Mouse (Mus musculus) liver, postnatal 0 days (tissue): ENCODE measurements at regions not wholly inside any gene's neighbourhood (a gene's known extent, or its start where the extent isn't known, plus 50 kb on each side); places are given as distances from the start of the nearest gene placed in this dataset.

Experiments
- ATAC-seq: fragments of 200-750 bp; cut with Nextera tagmentation; 2 replicates; pipeline ENCODE4 v1.8.0; 2017; ENCODE audit warnings: mild to moderate bottlenecking, moderate library complexity
- DNase-seq: peaks from one replicate; pipeline ENCODE4 v3.0.0-alpha.2; 2016
- H3K27ac ChIP-seq: fragments of 300-500 bp; sonication (generic); 2 replicates; pipeline ENCODE4 v1.5.1; 2014; ENCODE audit warnings: antibody characterized with exemption, moderate library complexity, mild to moderate bottlenecking, low read depth
- H3K27me3 ChIP-seq: fragments of 300-500 bp; sonication (generic); 2 replicates; pipeline ENCODE4 v1.6.1; 2014; ENCODE audit warnings: low read length, control low read depth, mixed read lengths; ENCODE audit not compliant: insufficient read depth
- H3K36me3 ChIP-seq: fragments of 300-500 bp; sonication (generic); replicated peaks from 2 replicates; pipeline ENCODE4 v1.6.1; 2014; ENCODE audit warnings: mild to moderate bottlenecking, control low read depth, low read length, moderate library complexity, mixed read lengths; ENCODE audit not compliant: insufficient read depth
- H3K4me1 ChIP-seq: fragments of 300-500 bp; sonication (generic); 2 replicates; pipeline ENCODE4 v1.6.1; 2014; ENCODE audit warnings: antibody characterized with exemption, mild to moderate bottlenecking, control low read depth; ENCODE audit not compliant: insufficient read depth
- H3K4me2 ChIP-seq: fragments of 300-500 bp; sonication (generic); 2 replicates; pipeline ENCODE4 v1.6.1; 2014; ENCODE audit warnings: low read depth, mild to moderate bottlenecking, low read length, moderate library complexity, mixed read lengths
- H3K4me3 ChIP-seq: fragments of 300-500 bp; sonication (generic); 2 replicates; pipeline ENCODE4 v1.5.1; 2014; ENCODE audit warnings: low read depth, low read length
- H3K9ac ChIP-seq: fragments of 300-500 bp; sonication (generic); replicated peaks from 2 replicates; pipeline ENCODE4 v1.6.1; 2014; ENCODE audit warnings: mild to moderate bottlenecking, moderate library complexity
- H3K9me3 ChIP-seq: fragments of 300-500 bp; sonication (generic); 2 replicates; pipeline ENCODE4 v1.6.1; 2016; ENCODE audit warnings: mild to moderate bottlenecking, control low read depth, low read length, mixed read lengths
- CTCF ChIP-seq: sonication (generic); IDR thresholded peaks from 2 replicates; pipeline ENCODE4 v1.5.1; 2016; ENCODE audit warnings: antibody characterized with exemption, low read depth
- EP300 ChIP-seq: IDR thresholded peaks from 2 replicates; pipeline ENCODE4 v1.6.1; 2016; ENCODE audit warnings: antibody characterized with exemption, low read depth, mild to moderate bottlenecking
- WGBS: fragments of 180-500 bp; shearing (Covaris S2); extraction: QIAGEN DNeasy Blood & Tissue Kit; methylation state at CpG from one replicate; pipeline ENCODE4 v1.1.7; 2014; ENCODE audit not compliant: insufficient replicate concordance; 5-methylcytosine and 5-hydroxymethylcytosine counted together

GRCm38 (mm10) chr13:79057424-79057823 lies 857.9 kb upstream of the Nr2f1 start:
- no peak overlapping the region for H3K4me2 ChIP-seq
- H3K4me1 ChIP-seq: no peaks in the 10 kb centered on the region
- H3K4me3 ChIP-seq: no peak overlapping the region
- H3K36me3 ChIP-seq: no peaks in the 10 kb centered on the region
- H3K9me3 ChIP-seq: no peaks in the 10 kb centered on the region
- DNase-seq (no peak), ATAC-seq (no peak)
- no peak overlapping the region for H3K27ac ChIP-seq
- TF ChIP-seq EP300: no peak
- no peak for TF ChIP-seq CTCF
- WGBS: 75% methylated on average over 1 of the region's 1 CpGs
- H3K27me3 ChIP-seq: no peaks in the 10 kb centered on the region
- no peak overlapping the region for H3K9ac ChIP-seq

DNA sequence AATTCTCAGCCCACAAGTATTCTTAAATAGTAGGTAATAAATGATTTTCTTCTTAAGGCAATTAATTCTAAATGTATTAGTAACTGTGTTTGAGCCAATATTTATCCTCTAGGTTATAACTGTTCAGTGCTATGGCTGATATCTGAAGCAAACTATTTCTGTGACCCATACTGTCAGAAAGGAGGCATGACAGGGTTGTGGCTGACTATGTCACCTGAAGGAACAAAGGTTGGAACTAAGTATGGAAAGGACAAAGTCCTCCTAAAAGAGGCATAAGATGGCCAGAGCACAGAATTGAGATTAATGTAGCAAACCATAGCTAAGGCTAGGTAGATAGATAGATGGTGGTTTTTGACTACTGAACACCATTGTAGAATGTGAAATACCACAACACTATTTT lies 854.9 kb upstream of the Nr2f1 start:
- Histone ChIP-seq H3K9ac (no peak overlapping the region), H3K36me3 (no peaks in the 10 kb centered on the region), H3K27me3 (no peaks in the 10 kb centered on the region), H3K27ac (no peak overlapping the region), H3K4me1 (no peaks in the 10 kb centered on the region), H3K9me3 (no peaks in the 10 kb centered on the region), H3K4me2 (no peak overlapping the region), H3K4me3 (no peak overlapping the region)
- DNase-seq (no peak), ATAC-seq (no peak)
- TF ChIP-seq CTCF: no peak

DNA sequence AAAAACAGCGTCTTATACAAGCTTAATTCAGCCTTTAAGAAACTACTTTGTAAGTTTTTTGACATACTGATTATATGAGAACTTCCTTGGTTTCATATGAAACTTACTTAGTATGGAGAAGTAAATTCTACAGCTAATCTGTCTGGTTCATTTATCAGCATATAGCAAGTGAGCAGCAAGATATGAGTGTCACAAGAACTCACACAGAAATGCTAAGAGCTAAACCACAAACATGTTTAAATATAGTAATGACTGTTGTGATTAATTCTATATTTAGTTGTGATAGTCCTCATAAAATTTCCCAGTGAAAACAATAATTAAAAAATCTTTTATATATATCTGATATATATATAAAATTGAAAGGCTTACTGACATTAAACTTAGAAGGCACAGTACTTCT lies 853.9 kb upstream of the Nr2f1 start:
- Histone ChIP-seq H3K36me3 (no peaks in the 10 kb centered on the region), H3K4me3 (no peak overlapping the region), H3K4me1 (no peaks in the 10 kb centered on the region), H3K27me3 (no peaks in the 10 kb centered on the region), H3K27ac (no peak overlapping the region), H3K4me2 (no peak overlapping the region), H3K9ac (no peak overlapping the region), H3K9me3 (no peaks in the 10 kb centered on the region)
- TF ChIP-seq CTCF (no peak), EP300 (no peak)
- 81% methylated on average over 1 of the region's 1 CpGs for WGBS
- DNase-seq (no peak), ATAC-seq (no peak)

GRCm38 (mm10) chr13:79047240-79047639 lies 847.7 kb upstream of the Nr2f1 start:
- ATAC-seq: no peak
- no peak for DNase-seq
- Histone ChIP-seq H3K27ac (no peak overlapping the region), H3K27me3 (no peaks in the 10 kb centered on the region), H3K9ac (no peak overlapping the region), H3K4me3 (no peak overlapping the region), H3K4me1 (no peaks in the 10 kb centered on the region), H3K4me2 (no peak overlapping the region), H3K9me3 (no peaks in the 10 kb centered on the region), H3K36me3 (no peaks in the 10 kb centered on the region)
- 67% methylated on average over 1 of the region's 1 CpGs for WGBS
- TF ChIP-seq EP300 (no peak), CTCF (no peak)

DNA sequence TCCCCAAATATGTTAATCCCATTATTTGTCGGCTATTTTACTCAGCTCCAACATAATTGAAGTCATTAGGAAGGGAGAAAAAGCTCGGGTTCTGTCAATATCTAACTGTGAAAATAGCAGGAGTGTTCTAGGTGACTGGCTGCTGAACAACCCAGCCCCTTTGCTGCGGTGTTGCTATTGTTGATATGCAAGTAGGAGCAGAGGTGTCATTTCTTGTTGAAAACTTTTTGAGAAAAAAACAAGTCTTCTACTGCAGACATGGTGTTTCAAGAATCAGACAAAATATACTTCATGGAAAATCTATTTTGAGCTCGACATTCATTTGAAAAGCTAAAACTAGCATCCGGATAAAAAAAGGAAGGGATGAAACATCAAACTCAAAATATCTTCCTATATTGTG lies 845.1 kb upstream of the Nr2f1 start:
- Histone ChIP-seq H3K36me3 (no peaks in the 10 kb centered on the region), H3K27me3 (no peaks in the 10 kb centered on the region), H3K4me1 (no peaks in the 10 kb centered on the region), H3K9me3 (no peaks in the 10 kb centered on the region), H3K4me2 (no peak overlapping the region), H3K9ac (no peak overlapping the region), H3K4me3 (no peak overlapping the region), H3K27ac (no peak overlapping the region)
- TF ChIP-seq EP300 (no peak), CTCF (no peak)
- DNase-seq: no peak
- 60% methylated on average over 5 of the region's 5 CpGs for WGBS
- no peak for ATAC-seq

- H3K9me3 ChIP-seq: no peaks in the 10 kb centered on the region
- TF ChIP-seq EP300: no peak
- TF ChIP-seq CTCF: no peak
- no peak overlapping the region for H3K9ac ChIP-seq
- no peak for DNase-seq
- no peaks in the 10 kb centered on the region for H3K36me3 ChIP-seq
- no peak overlapping the region for H3K4me2 ChIP-seq
- H3K27ac ChIP-seq: no peak overlapping the region
- no peak for ATAC-seq
- no peaks in the 10 kb centered on the region for H3K27me3 ChIP-seq
- no peaks in the 10 kb centered on the region for H3K4me1 ChIP-seq
- H3K4me3 ChIP-seq: no peak overlapping the region
These were observed 838.3 kb upstream of the Nr2f1 start for GRCm38 (mm10) chr13:79037883-79038282.

GRCm38 (mm10) chr13:79035276-79035675 lies 835.7 kb upstream of the Nr2f1 start:
- no peaks in the 10 kb centered on the region for H3K27me3 ChIP-seq
- H3K36me3 ChIP-seq: no peaks in the 10 kb centered on the region
- no peak for TF ChIP-seq EP300
- no peak for TF ChIP-seq CTCF
- H3K9ac ChIP-seq: no peak overlapping the region
- H3K9me3 ChIP-seq: no peaks in the 10 kb centered on the region
- no peak overlapping the region for H3K4me3 ChIP-seq
- ATAC-seq (no peak), DNase-seq (no peak)
- H3K27ac ChIP-seq: no peak overlapping the region
- no peaks in the 10 kb centered on the region for H3K4me1 ChIP-seq
- WGBS: 65% methylated on average over 2 of the region's 2 CpGs
- H3K4me2 ChIP-seq: no peak overlapping the region
